Mouse (Mus musculus): ENCODE data around the gene Hist1h2bk.

Hist1h2bk gene

GRCm38 (mm10) chr13:22014411-22014845 is 21.2 kb upstream of the Hist1h2bk start:
- DNase-seq (ENCODE audit: low read depth), result no peak

DNA sequence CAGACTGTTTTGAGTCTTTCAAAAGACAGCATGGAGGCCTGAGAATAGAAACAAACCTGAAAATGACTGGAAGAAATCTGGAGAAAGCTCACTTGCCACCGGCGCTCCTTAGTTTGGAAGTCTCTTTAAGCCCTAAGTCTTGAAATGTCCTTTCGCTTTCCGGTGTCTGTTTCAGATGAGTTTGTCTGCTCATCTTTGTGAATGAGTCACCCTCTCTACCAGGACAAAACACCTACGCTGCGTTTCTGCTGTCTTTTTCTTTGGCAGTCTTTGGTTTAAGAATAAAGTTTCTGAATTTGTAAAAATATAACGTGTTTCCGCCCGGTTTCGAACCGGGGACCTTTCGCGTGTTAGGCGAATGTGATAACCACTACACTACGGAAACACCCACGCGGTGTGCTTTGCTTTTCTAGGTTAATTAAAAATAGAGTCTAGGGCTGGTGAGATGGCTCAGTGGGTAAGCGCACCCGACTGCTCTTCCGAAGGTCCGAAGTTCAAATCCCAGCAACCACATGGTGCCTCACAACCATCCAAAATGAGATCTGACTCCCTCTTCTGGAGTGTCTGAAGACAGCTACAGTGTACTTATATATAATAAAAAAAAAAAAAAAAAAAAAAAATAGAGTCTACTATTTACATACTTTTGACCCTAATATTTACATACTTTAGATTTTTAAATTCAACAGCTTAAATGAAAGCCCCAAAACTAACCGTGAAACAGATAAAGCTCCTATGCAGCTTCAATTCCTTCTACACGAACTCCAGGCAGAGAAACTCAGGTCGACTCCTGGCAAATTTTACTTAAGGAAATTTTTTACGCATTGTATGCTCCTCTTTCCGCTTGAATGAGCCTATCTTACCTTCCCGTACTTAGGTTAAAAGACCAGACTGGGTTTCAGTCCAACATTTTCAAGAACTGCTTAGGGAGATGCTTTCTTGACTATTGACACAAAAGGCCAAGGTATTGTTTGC is 19.9 kb upstream of the Hist1h2bk start:
- peak; percentile 90 for DNase-seq (ENCODE audit: low read depth)

DNA sequence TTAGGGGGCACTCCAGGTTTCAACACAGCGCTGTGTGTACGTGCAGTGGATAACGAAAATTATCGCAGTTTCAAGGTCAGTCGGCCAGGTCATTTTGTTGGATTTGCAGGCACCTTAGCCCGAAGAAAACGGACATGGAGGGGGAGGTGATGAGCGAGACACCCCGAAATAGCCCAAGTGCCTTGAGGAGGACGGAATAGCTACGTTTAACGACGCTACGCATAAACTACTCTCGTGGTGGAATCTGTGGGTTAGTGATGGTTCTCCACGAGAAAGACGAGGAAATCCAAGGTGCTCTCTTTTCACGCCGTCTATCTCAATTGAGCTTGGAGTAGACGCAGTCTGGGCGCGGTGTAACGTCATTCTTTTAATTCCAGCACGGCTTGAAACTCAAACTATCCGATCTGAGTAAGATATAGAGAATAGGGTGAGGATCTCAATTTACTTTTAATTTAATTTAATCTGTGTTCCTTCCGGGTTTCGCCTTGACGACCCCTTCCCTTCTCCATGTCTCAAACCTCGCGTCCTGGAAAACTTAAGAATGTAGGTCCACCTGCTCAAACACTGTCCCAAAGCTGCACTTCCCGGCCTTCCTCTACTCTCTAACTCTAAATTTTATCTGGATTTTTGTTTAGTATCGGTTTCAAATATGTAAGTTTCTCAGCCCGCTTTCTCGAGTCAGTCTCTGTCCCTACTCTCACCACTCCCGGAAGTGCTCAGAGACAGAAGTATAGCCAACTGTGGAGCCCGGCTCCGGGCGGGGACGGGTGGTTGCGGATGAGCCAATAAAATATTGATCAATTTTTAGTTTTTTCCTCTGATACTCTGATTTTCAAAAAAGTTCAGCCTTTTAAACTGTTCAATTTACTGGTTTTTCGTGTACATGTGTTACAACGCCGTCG is 15.5 kb upstream of the Hist1h2bk start:
- no peak for DNase-seq (ENCODE audit: low read depth)

GRCm38 (mm10) chr13:22020901-22021339 is 14.8 kb upstream of the Hist1h2bk start:
- DNase-seq (ENCODE audit: low read depth), result no peak

GRCm38 (mm10) chr13:22021581-22021980 is 14.1 kb upstream of the Hist1h2bk start:
- DNase-seq (ENCODE audit: low read depth), result no peak

GRCm38 (mm10) chr13:22022241-22022640 is 13.4 kb upstream of the Hist1h2bk start:
- DNase-seq (ENCODE audit: low read depth), result peak; percentile 92

GRCm38 (mm10) chr13:22026058-22027031 is 9.3 kb upstream of the Hist1h2bk start:
- DNase-seq (ENCODE audit: low read depth), result no peak

DNA sequence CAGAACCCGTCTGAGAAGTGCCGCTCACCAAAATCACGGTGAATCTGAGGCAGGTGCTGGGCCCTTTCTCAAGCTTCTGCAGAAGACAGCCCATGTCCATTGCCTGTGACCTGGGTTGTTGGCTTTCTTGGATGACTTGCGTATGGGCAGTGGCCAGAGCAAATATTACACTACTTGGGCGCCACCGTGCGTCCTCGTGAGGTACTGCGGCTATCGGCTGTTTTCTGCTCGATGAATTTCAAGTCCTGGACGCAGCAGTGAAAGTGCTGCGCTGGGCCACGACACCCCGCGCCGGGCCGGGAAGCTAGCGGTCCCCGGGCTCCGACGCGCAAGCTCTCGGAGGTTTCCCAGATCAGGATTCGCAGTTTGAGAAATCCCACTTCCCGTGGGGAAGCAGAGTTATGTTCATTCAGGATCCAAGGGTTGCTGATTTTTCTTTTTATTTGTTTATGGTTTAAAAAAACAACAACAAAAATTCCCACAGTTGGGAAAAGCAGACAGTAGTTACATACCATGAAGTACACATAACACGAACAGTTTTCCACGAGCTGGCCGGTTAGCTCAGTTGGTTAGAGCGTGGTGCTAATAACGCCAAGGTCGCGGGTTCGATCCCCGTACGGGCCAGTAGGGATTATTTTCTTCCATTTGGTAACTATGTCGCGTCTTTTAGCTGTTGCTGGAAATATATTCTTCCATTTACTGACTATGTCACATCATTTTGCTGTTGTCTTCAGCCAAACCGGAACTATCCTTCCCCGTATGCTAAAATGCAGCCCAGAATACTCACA is 6.8 kb upstream of the Hist1h2bk start:
- DNase-seq (ENCODE audit: low read depth), result peak; percentile 90

- DNase-seq (ENCODE audit: low read depth), result no peak
Observed at GRCm38 (mm10) chr13:22029928-22030327, 5.7 kb upstream of the Hist1h2bk start.

GRCm38 (mm10) chr13:22030493-22030892 is 5.2 kb upstream of the Hist1h2bk start:
- DNase-seq (ENCODE audit: low read depth), result no peak

- no peak for DNase-seq (ENCODE audit: low read depth)
Observed at GRCm38 (mm10) chr13:22033741-22034442, 1.8 kb upstream of the Hist1h2bk start.

DNA sequence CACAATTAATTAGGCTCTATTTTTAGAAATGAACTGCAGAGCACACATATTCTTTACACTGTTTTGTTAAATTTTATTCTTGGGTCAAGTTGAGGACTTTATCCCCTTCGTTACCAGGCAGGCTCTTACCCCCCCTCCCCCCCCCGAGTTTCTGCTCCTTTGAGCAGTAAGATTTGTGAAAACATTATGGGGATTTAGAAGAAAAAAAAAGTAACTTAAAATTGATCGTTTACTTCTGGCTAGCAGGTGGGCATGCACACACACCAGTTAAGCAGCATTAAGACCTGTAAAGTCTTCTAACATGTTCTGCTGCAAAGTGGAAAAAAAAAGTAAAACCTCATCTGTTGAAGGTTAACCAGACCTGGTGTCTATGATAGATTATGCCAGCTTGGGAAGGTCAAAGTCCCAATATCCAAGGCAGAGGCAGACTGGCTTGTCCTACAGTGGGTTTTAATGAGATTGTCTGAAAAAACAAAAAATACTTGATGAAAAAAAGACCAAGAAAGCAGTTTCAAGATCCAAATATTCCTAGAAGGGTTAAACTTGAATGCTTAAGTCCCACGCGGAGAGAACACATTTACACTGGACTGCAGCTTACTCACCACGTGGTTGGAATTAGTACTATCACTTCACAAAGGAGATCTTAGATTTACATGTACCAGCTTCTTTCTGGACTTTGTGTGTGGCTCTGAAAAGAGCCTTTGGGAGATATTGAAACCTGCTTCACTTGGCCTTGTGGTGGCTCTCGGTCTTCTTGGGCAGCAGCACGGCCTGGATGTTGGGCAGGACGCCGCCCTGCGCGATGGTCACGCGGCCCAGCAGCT is 1.0 kb upstream of the Hist1h2bk start:
- DNase-seq (ENCODE audit: low read depth), result no peak

DNA sequence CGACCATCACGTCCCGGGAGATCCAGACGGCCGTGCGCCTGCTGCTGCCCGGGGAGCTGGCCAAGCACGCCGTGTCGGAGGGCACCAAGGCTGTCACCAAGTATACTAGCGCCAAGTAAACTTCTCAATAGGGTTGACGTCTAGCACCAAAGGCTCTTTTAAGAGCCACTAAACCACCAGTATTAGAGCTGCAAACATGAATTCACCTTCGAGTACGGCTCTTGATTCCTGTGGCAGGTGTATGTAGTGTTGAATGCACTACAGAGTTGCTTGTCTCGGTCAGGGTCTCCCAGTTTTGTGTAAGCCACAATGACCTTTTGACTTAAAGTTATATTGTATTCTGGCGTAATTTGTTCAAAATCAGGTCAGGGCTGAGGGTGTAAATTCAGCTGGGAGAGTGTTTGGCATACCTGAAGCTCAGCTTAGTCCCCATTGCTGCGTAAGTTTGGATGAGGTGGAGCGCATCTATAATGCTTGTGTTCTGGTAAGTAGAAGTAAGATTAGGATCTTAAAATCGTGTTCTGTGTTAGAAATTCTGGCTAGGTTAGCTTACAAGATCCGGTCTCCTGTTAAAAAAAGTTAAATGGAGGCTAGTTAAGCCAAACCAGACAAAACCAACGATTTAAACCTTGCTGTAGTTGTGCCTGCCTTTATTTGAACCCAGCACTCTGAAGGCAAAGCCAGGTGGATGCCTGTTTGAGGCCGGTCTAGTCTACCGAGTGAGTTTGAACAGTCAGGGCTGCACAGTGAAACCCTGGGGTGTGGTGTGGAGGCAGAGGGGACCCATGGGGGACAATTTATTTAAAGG is 683 bp downstream of the Hist1h2bk start:
- no peak for DNase-seq (ENCODE audit: low read depth)

GRCm38 (mm10) chr13:22036986-22037385 is 1.3 kb downstream of the Hist1h2bk start:
- DNase-seq (ENCODE audit: low read depth), result no peak

DNA sequence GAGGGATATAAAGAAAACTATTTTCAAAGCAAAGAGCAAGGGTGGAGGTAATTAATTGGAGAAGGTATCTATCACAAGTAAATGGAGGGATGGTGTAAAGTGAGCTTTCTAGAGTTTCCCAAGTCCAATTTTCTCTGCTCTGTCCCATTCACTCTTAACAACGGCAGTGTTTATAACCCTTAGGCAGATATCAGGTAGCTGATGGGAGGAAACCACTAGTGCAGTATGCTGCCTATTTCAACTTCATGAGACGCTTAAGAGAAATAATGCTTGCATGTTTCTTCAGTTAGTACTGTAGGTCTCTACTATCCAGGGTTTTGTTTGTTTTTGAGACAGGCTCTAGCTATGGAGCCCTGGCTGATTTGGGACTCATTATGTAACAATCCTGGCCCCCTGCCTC is 1.7 kb downstream of the Hist1h2bk start:
- DNase-seq (ENCODE audit: low read depth), result no peak

GRCm38 (mm10) chr13:22039364-22039763 is 3.7 kb downstream of the Hist1h2bk start:
- DNase-seq (ENCODE audit: low read depth), result no peak

DNA sequence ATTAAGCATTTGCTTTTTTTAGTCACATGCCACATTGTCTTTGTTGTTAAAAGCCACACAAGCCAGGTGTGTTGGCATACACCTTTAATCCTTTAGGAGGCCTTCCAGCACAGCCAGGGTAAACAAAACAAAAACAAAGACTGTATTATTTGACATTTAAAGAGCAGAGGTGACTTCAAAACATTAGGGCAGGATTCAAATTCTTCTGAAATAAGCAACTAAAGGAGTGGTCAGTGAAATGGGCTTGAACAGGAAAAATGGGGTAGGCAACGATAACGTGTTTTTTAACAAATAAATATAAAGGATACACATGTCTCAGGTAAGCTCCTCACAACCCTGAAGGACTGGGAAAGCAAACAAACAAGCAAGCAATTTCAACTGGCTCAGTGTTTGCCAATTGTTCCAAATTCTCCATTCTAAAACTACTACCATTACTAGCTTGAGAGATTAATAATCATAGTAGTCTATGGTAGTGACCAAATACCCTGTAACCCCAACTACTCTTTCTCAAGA is 4.3 kb downstream of the Hist1h2bk start:
- no peak for DNase-seq (ENCODE audit: low read depth)
